ENCODE assay signal across 19 mouse cellular contexts in the genomic region with DNA sequence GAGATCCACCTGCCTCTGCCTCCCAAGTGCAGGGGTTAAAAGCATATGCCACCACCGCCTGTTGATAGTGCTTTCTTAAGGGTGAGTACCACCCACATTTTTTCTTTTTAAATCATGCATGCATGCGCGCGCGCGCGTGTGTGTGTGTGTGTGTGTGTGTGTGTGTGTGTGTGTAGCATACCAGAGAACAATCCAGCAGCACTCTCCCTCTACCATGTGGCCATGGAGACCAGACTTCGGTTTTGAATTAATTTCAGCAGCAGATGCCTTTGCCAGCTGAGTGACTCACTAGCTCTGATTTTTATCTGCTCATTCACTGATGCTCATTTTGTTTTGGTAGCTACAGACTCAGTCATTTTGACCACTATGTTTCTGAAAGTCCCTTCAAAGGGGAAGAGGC. TPM values are rescaled to one million over a fixed set of nuclear protein-coding genes. Genes with fewer than 3 reads are reported as not detected.
A peak's percentile ranks its signal among the peaks of the same experiment; 100 is the strongest.
DNase-seq lines count a peak whose midpoint lies in the region; ATAC-seq lines count a peak whose summit lies in the region.
"Had no signal": no experiment of that assay in that cellular context is flagged by ENCODE, and none has a peak within 500 bp of the region (broad histone marks: within the 10 kb centered on the region; RNA-seq: fewer than 3 reads in every experiment).

No protein-coding gene starts in this region.

- H3K36me3 ChIP-seq in forebrain, embryonic 14.5 days (ENCODE audit: control insufficient read depth, insufficient read depth, low read length): no peaks in the 10 kb centered on the region
- H3K36me3 ChIP-seq in forebrain, embryonic 15.5 days: no peaks in the 10 kb centered on the region
- H3K36me3 ChIP-seq in hindbrain, embryonic 13.5 days: no peaks in the 10 kb centered on the region
- H3K36me3 ChIP-seq: embryonic facial prominence, embryonic 13.5 days; G1E; hindbrain, embryonic 10.5 days; intestine, embryonic 15.5 days; midbrain, embryonic 10.5 days had no signal

- H3K27me3 ChIP-seq in forebrain, embryonic 14.5 days (replicated peaks; ENCODE audit: control insufficient read depth, insufficient read depth, low read length): no peaks in the 10 kb centered on the region
- H3K27me3 ChIP-seq in forebrain, embryonic 15.5 days: no peaks in the 10 kb centered on the region
- no peaks in the 10 kb centered on the region for H3K27me3 ChIP-seq in hindbrain, embryonic 13.5 days
- H3K27me3 ChIP-seq: embryonic facial prominence, embryonic 13.5 days; intestine, embryonic 15.5 days had no signal

- H3K9ac ChIP-seq in forebrain, embryonic 14.5 days (ENCODE audit: low read length): no peak overlapping the region
- H3K9ac ChIP-seq in forebrain, embryonic 15.5 days (replicated peaks): no peak overlapping the region
- no peak overlapping the region for H3K9ac ChIP-seq in hindbrain, embryonic 13.5 days
- H3K9ac ChIP-seq: embryonic facial prominence, embryonic 13.5 days; intestine, embryonic 15.5 days had no signal

- peak; percentile 3 for DNase-seq in forebrain, embryonic 14.5 days (ENCODE audit: low spot score)
- DNase-seq in frontal cortex, postnatal 14 days (ENCODE audit: low spot score in 2 of 2): peak; percentile 30 to 52
- peak; percentile 22 to 45 for DNase-seq in layer of hippocampus, postnatal 25 days (ENCODE audit: extremely low spot score in 1 of 2, low spot score in 1 of 2)
- DNase-seq in right cerebral cortex, postnatal 14 days: peak; percentile 55
- DNase-seq in liver: no peak
- DNase-seq: kidney, postnatal 36 days; thymus, adult 2 months had no signal

- no peaks in the 10 kb centered on the region for H3K9me3 ChIP-seq in forebrain, embryonic 14.5 days (replicated peaks; ENCODE audit: control insufficient read depth, low read length)
- H3K9me3 ChIP-seq in forebrain, embryonic 15.5 days: no peaks in the 10 kb centered on the region
- H3K9me3 ChIP-seq in hindbrain, embryonic 13.5 days: no peaks in the 10 kb centered on the region
- H3K9me3 ChIP-seq: embryonic facial prominence, embryonic 13.5 days; G1E; hindbrain, embryonic 10.5 days; intestine, embryonic 15.5 days; midbrain, embryonic 10.5 days had no signal

- ATAC-seq in forebrain, embryonic 14.5 days: no peak
- no peak for ATAC-seq in forebrain, embryonic 15.5 days (replicated peaks)
- ATAC-seq in granulocyte monocyte progenitor cell, adult 5-6 weeks (replicated peaks; ENCODE audit: poor library complexity, severe bottlenecking): no peak
- no peak for ATAC-seq in hindbrain, embryonic 13.5 days (ENCODE audit: low FRiP score)
- ATAC-seq: forebrain, embryonic 16.5 days; intestine, embryonic 15.5 days had no signal

- no peaks in the 10 kb centered on the region for H3K4me1 ChIP-seq in forebrain, embryonic 14.5 days (ENCODE audit: control insufficient read depth, insufficient read depth, low read length)
- no peaks in the 10 kb centered on the region for H3K4me1 ChIP-seq in forebrain, embryonic 15.5 days
- H3K4me1 ChIP-seq in hindbrain, embryonic 13.5 days (replicated peaks): no peaks in the 10 kb centered on the region
- H3K4me1 ChIP-seq: embryonic facial prominence, embryonic 13.5 days; hindbrain, embryonic 10.5 days; intestine, embryonic 15.5 days; midbrain, embryonic 10.5 days had no signal

- no peak overlapping the region for H3K27ac ChIP-seq in forebrain, embryonic 14.5 days (ENCODE audit: low read depth, low read length)
- no peak overlapping the region for H3K27ac ChIP-seq in forebrain, embryonic 15.5 days (replicated peaks)
- no peak overlapping the region for H3K27ac ChIP-seq in hindbrain, embryonic 13.5 days
- H3K27ac ChIP-seq: embryonic facial prominence, embryonic 13.5 days; hindbrain, embryonic 10.5 days; intestine, embryonic 15.5 days; midbrain, embryonic 10.5 days had no signal

- H3K4me3 ChIP-seq in forebrain, embryonic 14.5 days (ENCODE audit: low read depth, low read length): no peak overlapping the region
- no peak overlapping the region for H3K4me3 ChIP-seq in forebrain, embryonic 15.5 days
- H3K4me3 ChIP-seq in hindbrain, embryonic 13.5 days: no peak overlapping the region
- H3K4me3 ChIP-seq: embryonic facial prominence, embryonic 13.5 days; hindbrain, embryonic 10.5 days; intestine, embryonic 15.5 days; midbrain, embryonic 10.5 days had no signal

- no peak overlapping the region for H3K4me2 ChIP-seq in forebrain, embryonic 14.5 days (ENCODE audit: low read length)
- no peak overlapping the region for H3K4me2 ChIP-seq in forebrain, embryonic 15.5 days (replicated peaks)
- no peak overlapping the region for H3K4me2 ChIP-seq in hindbrain, embryonic 13.5 days
- H3K4me2 ChIP-seq: embryonic facial prominence, embryonic 13.5 days; heart, embryonic 11.5 days; intestine, embryonic 15.5 days; liver, embryonic 11.5 days had no signal

- 93% methylated on average over 8 of the region's 8 CpGs for WGBS in forebrain, embryonic 14.5 days
- WGBS in forebrain, embryonic 15.5 days: 89% methylated on average over 8 of the region's 8 CpGs
- WGBS in hindbrain, embryonic 13.5 days: 90% methylated on average over 8 of the region's 8 CpGs

RNA-seq across cellular contexts. Expression of a gene that starts 8.9 kb away (rescaled TPM):
- polyA plus RNA-seq in forebrain, embryonic 14.5 days (2014; fragmentation: Nextera tagmentation; extraction: Ambion mirVana): not detected in 2 replicates
- not detected in 2 replicates for polyA plus RNA-seq in forebrain, embryonic 15.5 days (2015; fragmentation: Nextera tagmentation; extraction: Ambion mirVana)
- total RNA-seq in layer of hippocampus, postnatal 25 days (2021): not detected
- total RNA-seq in granulocyte monocyte progenitor cell, adult 5-6 weeks (2014; fragmentation: Nextera tagmentation): not detected in 2 replicates
- total RNA-seq in granulocyte monocyte progenitor cell, adult 5-6 weeks (2017): not detected in 2 replicates
- not detected in 2 replicates for polyA plus RNA-seq in hindbrain, embryonic 13.5 days (2015; fragmentation: Nextera tagmentation; extraction: Ambion mirVana)
- polyA plus RNA-seq: forebrain, embryonic 16.5 days; G1E; heart, embryonic 11.5 days; hindbrain, embryonic 10.5 days; intestine, embryonic 15.5 days; liver, embryonic 11.5 days; lung, embryonic 16.5 days; midbrain, embryonic 10.5 days; thymus, adult 2 months had no signal

RNA-seq across cellular contexts. Expression of a gene that starts 15.6 kb away (rescaled TPM):
- polyA plus RNA-seq in forebrain, embryonic 14.5 days (2014; fragmentation: Nextera tagmentation; extraction: Ambion mirVana): 78.6 and 78.9 TPM in 2 replicates
- polyA plus RNA-seq in forebrain, embryonic 15.5 days (2015; fragmentation: Nextera tagmentation; extraction: Ambion mirVana): 111 and 113 TPM in 2 replicates
- total RNA-seq in layer of hippocampus, postnatal 25 days (2021): 10 to 100 TPM; 82.5 to 84.3 TPM
- 42.7 and 63.4 TPM in 2 replicates for total RNA-seq in granulocyte monocyte progenitor cell, adult 5-6 weeks (2014; fragmentation: Nextera tagmentation)
- 52.8 and 56.7 TPM in 2 replicates for total RNA-seq in granulocyte monocyte progenitor cell, adult 5-6 weeks (2017)
- polyA plus RNA-seq in hindbrain, embryonic 13.5 days (2015; fragmentation: Nextera tagmentation; extraction: Ambion mirVana): 83.1 and 83.8 TPM in 2 replicates

RNA-seq across cellular contexts. Expression of a gene that starts 32.5 kb away (rescaled TPM):
- polyA plus RNA-seq in forebrain, embryonic 14.5 days (2014; fragmentation: Nextera tagmentation; extraction: Ambion mirVana): 0.08 and 0.16 TPM in 2 replicates
- 0.15 and 0.24 TPM in 2 replicates for polyA plus RNA-seq in forebrain, embryonic 15.5 days (2015; fragmentation: Nextera tagmentation; extraction: Ambion mirVana)
- total RNA-seq in layer of hippocampus, postnatal 25 days (2021): under 1 TPM; 0.44 to 0.49 TPM
- not detected in 2 replicates for total RNA-seq in granulocyte monocyte progenitor cell, adult 5-6 weeks (2014; fragmentation: Nextera tagmentation)
- total RNA-seq in granulocyte monocyte progenitor cell, adult 5-6 weeks (2017): not detected in 2 replicates
- not detected in 2 replicates for polyA plus RNA-seq in hindbrain, embryonic 13.5 days (2015; fragmentation: Nextera tagmentation; extraction: Ambion mirVana)
- total RNA-seq: G1E had no signal
- polyA plus RNA-seq: forebrain, embryonic 16.5 days; G1E; hindbrain, embryonic 10.5 days had no signal

RNA-seq across cellular contexts. Expression of a gene that starts 33.1 kb away (rescaled TPM):
- polyA plus RNA-seq in forebrain, embryonic 14.5 days (2014; fragmentation: Nextera tagmentation; extraction: Ambion mirVana): 120 and 129 TPM in 2 replicates
- 101 and 108 TPM in 2 replicates for polyA plus RNA-seq in forebrain, embryonic 15.5 days (2015; fragmentation: Nextera tagmentation; extraction: Ambion mirVana)
- total RNA-seq in layer of hippocampus, postnatal 25 days (2021): 10 to 100 TPM; 40.2 to 46.1 TPM
- 64.4 and 67.3 TPM in 2 replicates for total RNA-seq in granulocyte monocyte progenitor cell, adult 5-6 weeks (2014; fragmentation: Nextera tagmentation)
- 36.8 and 60.4 TPM in 2 replicates for total RNA-seq in granulocyte monocyte progenitor cell, adult 5-6 weeks (2017)
- polyA plus RNA-seq in hindbrain, embryonic 13.5 days (2015; fragmentation: Nextera tagmentation; extraction: Ambion mirVana): 95.6 and 105 TPM in 2 replicates

RNA-seq across cellular contexts. Expression of a gene that starts 42.0 kb away (rescaled TPM):
- 26.9 and 29.3 TPM in 2 replicates for polyA plus RNA-seq in forebrain, embryonic 14.5 days (2014; fragmentation: Nextera tagmentation; extraction: Ambion mirVana)
- 25.5 and 30.8 TPM in 2 replicates for polyA plus RNA-seq in forebrain, embryonic 15.5 days (2015; fragmentation: Nextera tagmentation; extraction: Ambion mirVana)
- total RNA-seq in layer of hippocampus, postnatal 25 days (2021): 10 to 100 TPM; 29.6 to 34.6 TPM
- 31.3 and 33.6 TPM in 2 replicates for total RNA-seq in granulocyte monocyte progenitor cell, adult 5-6 weeks (2014; fragmentation: Nextera tagmentation)
- total RNA-seq in granulocyte monocyte progenitor cell, adult 5-6 weeks (2017): 38.0 and 49.0 TPM in 2 replicates
- polyA plus RNA-seq in hindbrain, embryonic 13.5 days (2015; fragmentation: Nextera tagmentation; extraction: Ambion mirVana): 28.2 TPM in 2 replicates
